Mouse (Mus musculus): ENCODE data around the gene Ly6g5b.

GRCm38 (mm10) chr17:35077786-35078233, 37.4 kb downstream of the Ly6g5b start, which contains the start of gene Ly6g6d:
- no peak for TF ChIP-seq GATA2 (IDR thresholded peaks at IDR 0.05; ENCODE audit: borderline replicate concordance, low read depth, low read length)
- TF ChIP-seq CTCF (IDR thresholded peaks at IDR 0.05; ENCODE audit: low read depth, low read length), result no peak
- TF ChIP-seq TAL1 (conservative IDR thresholded peaks at IDR 0.05; ENCODE audit: low read depth, low read length), result no peak

Measured in G1E (cell line).